Mouse (Mus musculus): Measurements from ENCODE around the gene Lrp3. TPM values are rescaled to one million over a fixed set of nuclear protein-coding genes. Genes with fewer than 3 reads are reported as not detected.
"Not testable (repeated sequence)": the region's sequence is repeated elsewhere in the genome, so short reads cannot be mapped to it uniquely, and the experiment has no call there.

The Lrp3 gene
- 10.5 and 10.6 TPM in 2 replicates for polyA plus RNA-seq (2016; fragmentation: Nextera tagmentation; extraction: Ambion mirVana)

GRCm38 (mm10) chr7:35215225-35215624 is at the start of gene Lrp3:
Gene Lrp3 (minus strand): TSS chr7:35215498.
- H3K4me3 ChIP-seq = peak within 1 kb of the TSS; percentile 88
- H3K36me3 ChIP-seq (replicated peaks) = peaks cover 31% of the 10 kb centered on the region
- no peaks in the 10 kb centered on the region for H3K9me3 ChIP-seq
- peak within 1 kb of the TSS; percentile 93 for H3K27ac ChIP-seq (replicated peaks)
- 1% methylated on average over 53 of the region's 53 CpGs for WGBS
- DNase-seq (ENCODE audit: low spot score) = peak; percentile 89
- peaks cover 30% of the 10 kb centered on the region for H3K4me1 ChIP-seq
- H3K27me3 ChIP-seq (replicated peaks; ENCODE audit: low read depth, poor library complexity, severe bottlenecking) = peaks cover 13% of the 10 kb centered on the region

- WGBS = 14% methylated on average over 7 of the region's 7 CpGs
- H3K9me3 ChIP-seq = no peaks in the 10 kb centered on the region
- no peak overlapping the region for H3K4me3 ChIP-seq
- H3K4me1 ChIP-seq = peaks cover 7% of the 10 kb centered on the region
- DNase-seq (ENCODE audit: low spot score) = peak; percentile 61
- no peaks in the 10 kb centered on the region for H3K27me3 ChIP-seq (replicated peaks; ENCODE audit: low read depth, poor library complexity, severe bottlenecking)
- no peaks in the 10 kb centered on the region for H3K36me3 ChIP-seq (replicated peaks)
- no peak overlapping the region for H3K27ac ChIP-seq (replicated peaks)
These were observed 49.4 kb upstream of the Lrp3 start for GRCm38 (mm10) chr7:35264746-35265145.

- H3K27ac ChIP-seq (replicated peaks) = no peak overlapping the region
- no peak for DNase-seq (ENCODE audit: low spot score)
- no peaks in the 10 kb centered on the region for H3K27me3 ChIP-seq (replicated peaks; ENCODE audit: low read depth, poor library complexity, severe bottlenecking)
- no peak overlapping the region for H3K4me3 ChIP-seq
- H3K9me3 ChIP-seq = no peaks in the 10 kb centered on the region
- H3K36me3 ChIP-seq (replicated peaks) = no peaks in the 10 kb centered on the region
- 84% methylated on average over 15 of the region's 15 CpGs for WGBS
- H3K4me1 ChIP-seq = no peaks in the 10 kb centered on the region; the same call in 1 of the 2 replicates
These were observed 48.5 kb upstream of the Lrp3 start for GRCm38 (mm10) chr7:35263595-35264489.

DNA sequence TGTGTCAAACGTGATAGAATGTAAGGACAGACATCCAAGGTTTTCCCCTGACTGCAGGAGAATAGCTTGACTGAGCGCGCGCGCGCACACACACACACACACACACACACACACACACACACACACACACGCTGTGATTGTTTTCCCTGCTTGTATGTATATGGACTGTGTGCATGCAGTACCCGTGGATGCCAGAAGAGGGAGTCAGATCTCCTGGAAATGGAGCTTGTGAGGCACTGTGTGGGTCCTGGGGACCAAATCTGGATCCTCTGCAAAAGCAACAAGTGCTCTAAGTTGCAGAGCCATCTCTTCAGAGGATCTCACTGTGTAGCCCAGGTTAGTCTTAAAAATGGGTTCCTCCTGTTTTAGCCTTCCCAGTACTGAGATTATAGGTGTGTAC is 44.1 kb upstream of the Lrp3 start:
- Histone ChIP-seq H3K27me3 (replicated peaks; ENCODE audit: low read depth, poor library complexity, severe bottlenecking) (0 out of 2 replicates have a peak, but pooled peaks cover 3% of the 10 kb centered on the region), H3K4me3 (no peak overlapping the region), H3K9me3 (no peaks in the 10 kb centered on the region), H3K4me1 (peaks cover 4% of the 10 kb centered on the region), H3K27ac (replicated peaks) (no peak overlapping the region), H3K36me3 (replicated peaks) (no peaks in the 10 kb centered on the region)
- no peak for DNase-seq (ENCODE audit: low spot score)
- WGBS = 87% methylated on average over 8 of the region's 8 CpGs

DNA sequence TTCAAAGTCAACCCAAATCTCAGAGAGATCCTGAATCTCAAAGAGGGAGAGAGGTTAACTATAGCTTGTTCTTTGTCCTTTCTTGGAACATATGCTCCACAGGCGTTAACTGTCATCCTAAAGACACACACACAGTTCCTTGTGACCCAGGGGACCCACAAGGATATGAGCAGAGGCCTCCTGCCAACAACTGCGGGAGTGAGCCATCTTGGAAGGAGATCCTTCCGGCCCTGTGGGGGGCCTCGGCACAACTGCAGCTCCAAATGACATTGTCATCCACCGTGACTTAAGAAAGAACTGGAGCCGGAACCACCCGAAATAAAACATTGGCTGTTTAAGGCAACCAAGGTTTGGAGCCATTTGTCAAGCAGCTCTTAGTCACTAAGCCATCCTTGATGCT is 43.0 kb upstream of the Lrp3 start:
- no peak for DNase-seq (ENCODE audit: low spot score)
- Histone ChIP-seq H3K36me3 (replicated peaks) (no peaks in the 10 kb centered on the region), H3K27ac (replicated peaks) (no peak overlapping the region), H3K27me3 (replicated peaks; ENCODE audit: low read depth, poor library complexity, severe bottlenecking) (0 out of 2 replicates have a peak, but pooled peaks cover 3% of the 10 kb centered on the region), H3K4me3 (no peak overlapping the region), H3K9me3 (no peaks in the 10 kb centered on the region), H3K4me1 (peaks cover 4% of the 10 kb centered on the region; the same call in 1 of the 2 replicates)
- WGBS = 66% methylated on average over 7 of the region's 7 CpGs

DNA sequence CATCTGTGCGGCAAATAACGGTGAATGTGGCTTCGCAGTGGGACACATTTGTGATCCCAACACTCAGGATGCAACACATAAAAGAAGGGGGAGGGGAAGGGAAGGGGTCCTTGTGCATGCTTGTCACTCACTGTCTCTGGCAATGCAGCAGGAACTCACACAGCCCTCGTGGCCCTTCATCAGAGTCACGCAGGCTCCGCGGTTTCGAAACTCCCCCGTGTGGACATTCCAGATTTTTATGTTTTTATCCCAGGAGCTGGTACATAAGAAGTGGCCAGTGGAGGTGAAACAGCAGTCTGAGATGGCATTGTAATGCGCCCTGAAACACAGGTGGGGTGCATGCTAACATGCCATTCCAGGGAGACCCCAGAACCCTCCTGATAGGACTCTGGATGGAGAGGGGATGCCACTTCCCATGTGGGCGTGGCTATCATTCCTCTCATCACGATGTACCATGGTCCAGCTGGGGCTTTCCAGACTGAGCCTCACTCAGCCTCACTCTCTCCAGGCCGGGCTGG is 36.8 kb upstream of the Lrp3 start:
- peak overlapping the region; percentile 43 for H3K4me3 ChIP-seq
- 10% methylated on average over 13 of the region's 13 CpGs for WGBS
- H3K27ac ChIP-seq (replicated peaks) = no peak overlapping the region

DNA sequence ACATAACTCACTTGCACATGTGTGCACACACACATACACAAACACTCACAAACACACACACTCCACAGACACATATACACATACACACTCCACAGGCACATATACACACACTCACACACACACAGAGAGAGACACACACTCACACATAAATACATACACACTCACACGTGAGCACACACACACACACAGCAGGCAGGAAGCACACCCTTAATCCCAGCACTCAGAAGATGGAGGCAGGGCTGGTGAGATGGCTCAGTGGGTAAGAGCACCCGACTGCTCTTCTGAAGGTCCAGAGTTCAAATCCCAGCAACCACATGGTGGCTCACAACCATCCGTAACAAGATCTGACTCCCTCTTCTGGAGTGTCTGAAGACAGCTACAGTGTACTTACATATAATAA is 22.6 kb upstream of the Lrp3 start:
- H3K9me3 ChIP-seq; DNase-seq (ENCODE audit: low spot score); H3K27me3 ChIP-seq (replicated peaks; ENCODE audit: low read depth, poor library complexity, severe bottlenecking); H3K36me3 ChIP-seq (replicated peaks); H3K4me3 ChIP-seq; H3K27ac ChIP-seq (replicated peaks): not testable (repeated sequence)
- WGBS = 72% methylated on average over 3 of the region's 3 CpGs
- peaks cover 19% of the 10 kb centered on the region for H3K4me1 ChIP-seq

More for the DNA sequence above, 36.8 kb upstream of the Lrp3 start:
- Histone ChIP-seq H3K27me3 (replicated peaks; ENCODE audit: low read depth, poor library complexity, severe bottlenecking) (no peaks in the 10 kb centered on the region), H3K9me3 (no peaks in the 10 kb centered on the region), H3K4me1 (peaks cover 11% of the 10 kb centered on the region), H3K36me3 (replicated peaks) (no peaks in the 10 kb centered on the region)
- DNase-seq (ENCODE audit: low spot score) = peak; percentile 62

DNA sequence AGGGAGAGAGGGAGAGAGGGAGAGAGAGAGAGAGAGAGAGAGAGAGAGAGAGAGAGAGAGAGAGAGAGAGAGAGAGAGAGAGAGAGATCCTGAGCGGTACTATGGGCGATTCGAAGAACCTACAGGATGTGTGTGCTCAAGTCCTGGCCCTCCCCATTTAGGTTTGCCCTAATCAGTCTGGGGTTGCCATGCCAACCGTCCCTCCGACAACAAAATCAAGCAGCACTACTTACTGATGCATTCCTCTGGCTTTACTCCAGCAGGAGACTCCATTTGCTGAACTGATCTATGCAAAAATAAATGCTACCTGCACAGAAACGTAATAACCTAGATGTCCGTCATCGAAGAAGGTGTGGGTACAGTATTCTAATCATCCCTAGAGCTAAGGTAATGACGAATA is 20.0 kb upstream of the Lrp3 start:
- H3K4me3 ChIP-seq = peak overlapping the region; percentile 71
- H3K27ac ChIP-seq (replicated peaks) = peak overlapping the region; percentile 89
- no peaks in the 10 kb centered on the region; the same call in 1 of the 2 replicates for H3K9me3 ChIP-seq
- H3K27me3 ChIP-seq (replicated peaks; ENCODE audit: low read depth, poor library complexity, severe bottlenecking) = no peaks in the 10 kb centered on the region
- 19% methylated on average over 9 of the region's 9 CpGs for WGBS
- DNase-seq (ENCODE audit: low spot score) = peak; percentile 81
- no peaks in the 10 kb centered on the region for H3K36me3 ChIP-seq (replicated peaks)
- peaks cover 23% of the 10 kb centered on the region for H3K4me1 ChIP-seq

DNA sequence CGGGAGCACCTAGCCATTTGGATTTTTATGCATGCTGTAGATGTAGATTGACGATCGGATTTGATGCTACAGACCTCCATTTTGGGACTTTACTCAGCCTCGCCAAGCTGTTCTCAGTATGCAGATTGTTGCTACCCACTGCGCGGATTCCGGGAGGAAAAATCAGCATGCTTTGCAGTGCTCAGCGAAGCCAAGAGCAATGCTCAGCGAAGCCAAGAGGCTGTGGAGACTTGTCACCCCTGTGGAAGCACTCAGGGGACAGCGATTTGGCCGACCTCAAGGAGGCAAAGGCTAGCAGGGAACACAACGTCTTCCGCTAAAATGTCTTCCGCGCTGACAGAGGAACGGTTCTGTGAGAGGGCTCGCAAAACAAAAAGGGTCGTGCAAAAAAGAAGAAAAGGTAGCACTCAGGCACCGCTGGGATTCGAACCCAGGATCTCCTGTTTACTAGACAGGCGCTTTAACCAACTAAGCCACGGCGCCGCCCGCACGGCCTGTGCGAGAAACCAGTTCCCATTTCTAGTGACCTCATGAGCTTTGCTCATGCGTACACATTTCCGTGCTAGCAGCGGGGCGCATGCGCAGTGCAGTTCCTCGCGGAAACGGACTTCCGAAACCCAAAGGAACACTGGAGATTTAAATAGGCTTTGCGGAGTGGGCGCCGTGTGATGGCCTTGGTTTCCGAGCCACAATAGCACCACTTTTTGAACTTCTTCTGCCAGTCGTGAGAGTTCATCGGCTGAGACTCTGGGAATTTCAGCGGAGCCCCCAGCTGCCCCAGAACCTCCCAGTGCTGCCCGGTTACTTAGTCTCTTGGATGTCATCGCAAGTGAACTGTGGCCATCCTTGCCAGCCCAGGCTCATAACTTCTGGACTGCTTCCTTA is 19.3 kb upstream of the Lrp3 start:
- WGBS = under 1% methylated on average over 45 of the region's 45 CpGs
- Histone ChIP-seq H3K27ac (replicated peaks) (peak overlapping the region; percentile 89), H3K4me3 (peak overlapping the region; percentile 71), H3K9me3 (no peaks in the 10 kb centered on the region; the same call in 1 of the 2 replicates), H3K27me3 (replicated peaks; ENCODE audit: low read depth, poor library complexity, severe bottlenecking) (no peaks in the 10 kb centered on the region), H3K4me1 (peaks cover 23% of the 10 kb centered on the region), H3K36me3 (replicated peaks) (no peaks in the 10 kb centered on the region)
- DNase-seq (ENCODE audit: low spot score) = peak; percentile 98

GRCm38 (mm10) chr7:35233861-35234260 is 18.6 kb upstream of the Lrp3 start:
- no peaks in the 10 kb centered on the region for H3K27me3 ChIP-seq (replicated peaks; ENCODE audit: low read depth, poor library complexity, severe bottlenecking)
- DNase-seq (ENCODE audit: low spot score) = peak; percentile 36
- no peaks in the 10 kb centered on the region; the same call in 1 of the 2 replicates for H3K9me3 ChIP-seq
- peaks cover 23% of the 10 kb centered on the region for H3K4me1 ChIP-seq
- H3K36me3 ChIP-seq (replicated peaks) = no peaks in the 10 kb centered on the region
- 41% methylated on average over 12 of the region's 12 CpGs for WGBS
- H3K27ac ChIP-seq (replicated peaks) = peak overlapping the region; percentile 89
- H3K4me3 ChIP-seq = peak overlapping the region; percentile 71

DNA sequence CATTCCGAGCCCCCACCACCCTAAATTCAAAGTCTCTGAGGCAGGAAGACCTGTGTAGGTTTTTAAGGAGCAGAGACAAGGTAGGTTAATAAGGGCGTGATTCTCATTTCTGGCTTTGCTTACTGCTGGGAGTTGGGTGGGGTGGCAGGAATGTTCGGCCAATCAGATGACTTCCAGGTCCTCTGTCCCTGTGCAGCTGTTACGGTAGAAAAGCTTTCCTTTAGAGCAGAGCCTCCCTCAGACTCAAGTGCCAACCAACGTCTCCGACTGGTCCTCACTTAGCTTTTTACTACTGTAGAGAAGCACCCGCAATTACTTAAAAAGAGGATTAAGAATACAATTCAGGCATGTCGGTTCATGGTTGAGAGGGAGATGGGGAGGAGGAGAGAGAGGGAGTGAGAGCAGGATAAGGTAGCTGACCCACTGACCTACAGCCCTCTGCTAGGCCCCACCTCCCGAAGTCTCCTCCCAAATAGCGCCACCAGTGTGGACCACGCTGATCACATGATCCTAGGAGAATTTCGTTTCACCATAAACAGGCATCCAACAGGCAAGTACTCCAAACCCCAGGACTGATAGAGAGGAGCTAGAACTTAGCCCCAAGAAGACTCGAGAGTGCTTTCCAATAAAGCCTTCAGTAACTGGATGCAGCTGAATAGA is 17.6 kb upstream of the Lrp3 start:
- peak overlapping the region; percentile 21; the same call in 1 of the 2 replicates for H3K4me3 ChIP-seq
- DNase-seq (ENCODE audit: low spot score) = peak; percentile 57
- H3K27ac ChIP-seq (replicated peaks) = no peak overlapping the region
- peaks cover 23% of the 10 kb centered on the region for H3K4me1 ChIP-seq
- no peaks in the 10 kb centered on the region for H3K27me3 ChIP-seq (replicated peaks; ENCODE audit: low read depth, poor library complexity, severe bottlenecking)
- WGBS = 24% methylated on average over 13 of the region's 13 CpGs
- no peaks in the 10 kb centered on the region for H3K36me3 ChIP-seq (replicated peaks)
- H3K9me3 ChIP-seq = no peaks in the 10 kb centered on the region; the same call in 1 of the 2 replicates

- WGBS = 67% methylated on average over 3 of the region's 3 CpGs
- H3K27ac ChIP-seq (replicated peaks) = no peak overlapping the region
- no peaks in the 10 kb centered on the region for H3K36me3 ChIP-seq (replicated peaks)
- H3K4me1 ChIP-seq = peaks cover 17% of the 10 kb centered on the region
- DNase-seq (ENCODE audit: low spot score) = peak; percentile 40
- H3K9me3 ChIP-seq = peaks cover 2% of the 10 kb centered on the region; the same call in 1 of the 2 replicates
- no peak overlapping the region for H3K4me3 ChIP-seq
- no peaks in the 10 kb centered on the region for H3K27me3 ChIP-seq (replicated peaks; ENCODE audit: low read depth, poor library complexity, severe bottlenecking)
These were observed 15.0 kb upstream of the Lrp3 start for GRCm38 (mm10) chr7:35230333-35230732.
